Mouse (Mus musculus) frontal cortex, postnatal 10 days (tissue): ENCODE results near the gene Hspa12a.

Experiments used
- DNase-seq, 2 experiments: peaks; one replicate each; pipeline ENCODE4 v3.0.0; 2022; ENCODE audit warnings: low spot score in 2 of 2, mixed read lengths in 1 of 2

The Hspa12a gene

DNA sequence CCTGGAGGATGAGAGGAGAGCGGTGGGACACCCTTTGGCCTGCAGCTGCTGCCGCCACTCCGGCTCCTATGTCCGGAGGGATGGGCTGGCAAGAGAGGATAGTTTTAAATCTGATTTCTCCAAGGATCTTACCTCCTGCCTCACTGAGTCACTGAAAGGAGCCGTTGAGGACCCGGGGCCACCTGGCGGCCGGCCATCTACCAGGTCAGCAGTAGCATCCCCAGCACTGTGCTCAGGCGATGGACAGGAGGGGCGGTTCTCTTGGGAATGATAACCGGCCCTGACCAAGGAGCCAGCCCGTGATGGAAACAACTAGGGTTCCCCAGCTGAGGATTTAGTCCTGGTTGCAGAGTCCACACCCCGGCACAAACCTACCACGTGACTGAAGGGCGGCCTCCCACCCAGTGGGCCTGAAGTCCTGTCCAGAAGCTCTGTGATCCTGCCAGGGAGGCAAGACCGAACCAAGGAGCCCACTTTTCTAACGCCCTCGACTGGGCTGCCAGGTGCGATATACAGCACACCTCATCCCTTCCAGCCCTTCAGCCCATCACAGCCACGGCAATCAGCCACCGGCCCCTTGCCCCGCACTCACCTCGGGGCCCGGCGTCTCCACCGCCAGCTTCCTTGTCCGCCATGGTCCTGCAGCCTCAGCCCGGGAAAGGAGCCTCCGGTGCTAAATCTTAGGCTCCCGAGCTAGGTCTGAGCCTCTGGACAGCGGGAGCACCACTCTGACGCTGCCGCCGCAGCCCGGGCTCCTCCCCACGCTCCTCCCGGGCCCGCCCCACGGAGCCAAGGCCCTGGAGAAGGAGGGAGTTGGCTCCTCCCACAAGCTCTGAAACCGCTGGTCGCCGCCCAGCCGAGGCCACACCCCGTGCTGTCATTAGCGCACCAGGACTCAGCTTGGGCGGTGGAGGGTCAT lies 82.9 kb downstream of the Hspa12a start:
- DNase-seq, result peak; percentile 73 to 82

DNA sequence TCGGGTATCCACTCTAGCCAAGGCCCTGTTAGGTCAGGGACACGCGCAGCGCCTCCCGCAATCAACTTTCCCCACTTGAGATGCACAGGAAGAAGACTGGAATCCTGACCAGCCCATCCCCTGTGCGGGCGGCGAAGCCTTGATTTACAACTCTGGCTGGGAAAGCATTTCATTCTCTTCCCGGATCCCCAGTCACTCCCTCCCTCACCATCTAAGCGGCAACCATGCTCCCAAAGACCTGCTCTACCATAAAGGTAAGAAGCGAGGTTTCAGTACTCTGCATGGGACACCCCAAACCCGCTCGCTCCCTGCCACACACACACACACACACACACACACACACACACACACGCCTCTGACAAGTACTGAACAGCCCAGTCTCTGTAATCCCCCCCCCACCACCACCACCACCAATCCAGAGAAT lies 83.6 kb downstream of the Hspa12a start:
- DNase-seq, result no peak

GRCm38 (mm10) chr19:58859357-58859756 lies 84.1 kb downstream of the Hspa12a start:
- peak in 1 of 2 experiments; percentile 33 for DNase-seq

- DNase-seq, result peak in 1 of 2 experiments; percentile 39
These were observed 87.2 kb downstream of the Hspa12a start for GRCm38 (mm10) chr19:58856129-58856855.

- DNase-seq, result no peak
These were observed 88.6 kb downstream of the Hspa12a start for GRCm38 (mm10) chr19:58854899-58855298.

- DNase-seq, result no peak
These were observed 90.3 kb downstream of the Hspa12a start for GRCm38 (mm10) chr19:58853036-58853735.

GRCm38 (mm10) chr19:58850719-58851466 lies 92.6 kb downstream of the Hspa12a start:
- no peak for DNase-seq

- DNase-seq, result no peak
These were observed 93.9 kb downstream of the Hspa12a start for GRCm38 (mm10) chr19:58849333-58850131.

DNA sequence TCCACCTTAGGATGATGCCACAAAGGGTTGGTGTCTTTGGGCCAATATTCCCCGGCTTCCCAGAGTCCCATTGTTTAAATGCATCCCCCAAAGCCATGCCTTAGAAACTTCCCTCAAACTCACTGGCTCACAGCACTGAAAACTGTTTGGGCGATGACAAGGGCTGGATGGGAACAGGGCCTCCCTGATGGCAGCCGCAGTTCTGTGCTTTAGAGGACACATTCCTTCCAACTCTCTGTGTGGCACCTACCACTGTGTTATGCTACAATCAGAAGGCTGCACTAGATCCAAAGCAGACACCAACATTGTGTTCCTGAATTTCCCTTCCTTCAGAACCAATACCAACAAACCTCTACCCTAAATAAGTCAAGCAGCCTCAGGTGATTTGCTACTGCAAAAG lies 99.8 kb downstream of the Hspa12a start:
- no peak for DNase-seq

DNA sequence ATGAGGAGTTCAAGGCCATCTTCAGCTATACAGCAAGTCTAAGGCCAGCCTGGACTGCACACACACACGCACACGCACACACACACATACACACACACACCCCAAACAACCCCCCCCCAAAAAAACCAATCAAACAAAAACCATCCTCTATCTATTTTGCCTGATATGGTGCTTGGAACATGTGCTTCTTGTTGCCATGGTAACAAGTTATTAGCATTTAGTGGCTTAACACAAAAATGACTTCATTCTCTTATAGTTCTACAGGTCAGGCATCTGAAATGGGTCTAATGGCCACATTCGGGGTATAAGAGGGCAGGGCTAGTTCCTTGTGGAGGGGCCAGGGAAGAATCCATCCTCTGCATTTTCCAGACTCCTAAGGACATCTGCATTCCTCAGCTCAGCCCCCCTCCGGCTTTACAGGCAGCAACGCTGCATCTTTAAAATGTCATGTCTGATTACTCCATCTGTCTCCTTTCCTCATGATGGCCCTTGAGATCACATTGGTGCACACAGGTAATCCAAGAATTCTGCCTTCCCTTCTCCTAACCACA lies 102.7 kb downstream of the Hspa12a start:
- DNase-seq, result no peak

DNA sequence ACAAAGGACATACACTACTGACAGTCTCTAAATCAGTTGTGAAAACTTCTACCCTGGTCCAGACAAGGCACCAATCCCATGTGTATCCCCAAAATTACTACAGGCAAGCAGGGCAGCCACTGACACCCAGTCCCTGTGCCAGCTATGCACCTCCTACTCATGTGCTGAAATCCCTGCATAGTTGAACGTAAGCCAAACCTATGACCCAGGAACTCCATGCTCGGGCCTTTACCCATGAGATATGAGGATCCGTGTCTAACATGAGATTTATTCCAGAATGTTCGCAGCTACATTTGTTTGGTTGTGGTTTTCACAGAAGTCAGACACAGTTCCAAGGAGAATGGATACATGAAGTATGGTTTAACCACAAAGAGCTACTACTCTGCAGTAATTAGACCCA lies 103.6 kb downstream of the Hspa12a start:
- no peak for DNase-seq

DNA sequence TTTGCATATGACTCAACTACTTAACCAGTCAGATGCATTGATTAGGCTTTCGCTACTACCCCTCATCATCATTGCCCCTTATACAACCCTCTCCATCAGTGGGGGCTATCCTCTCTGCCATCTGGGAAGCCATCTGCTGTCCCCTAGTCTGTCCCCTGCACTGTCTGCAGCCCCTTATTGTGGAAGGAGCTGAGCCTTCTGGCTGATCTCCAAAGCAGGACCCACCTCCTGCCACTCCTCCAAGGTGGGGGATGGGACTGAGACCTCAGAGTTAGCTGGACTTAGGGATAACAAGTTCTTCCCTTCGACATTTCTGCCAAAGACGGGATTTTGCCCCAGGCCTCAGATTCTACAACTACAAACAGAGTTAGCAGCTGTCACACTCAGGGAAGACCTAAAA lies 104.1 kb downstream of the Hspa12a start:
- DNase-seq, result no peak

GRCm38 (mm10) chr19:58838706-58839105 lies 104.7 kb downstream of the Hspa12a start:
- DNase-seq, result no peak

DNA sequence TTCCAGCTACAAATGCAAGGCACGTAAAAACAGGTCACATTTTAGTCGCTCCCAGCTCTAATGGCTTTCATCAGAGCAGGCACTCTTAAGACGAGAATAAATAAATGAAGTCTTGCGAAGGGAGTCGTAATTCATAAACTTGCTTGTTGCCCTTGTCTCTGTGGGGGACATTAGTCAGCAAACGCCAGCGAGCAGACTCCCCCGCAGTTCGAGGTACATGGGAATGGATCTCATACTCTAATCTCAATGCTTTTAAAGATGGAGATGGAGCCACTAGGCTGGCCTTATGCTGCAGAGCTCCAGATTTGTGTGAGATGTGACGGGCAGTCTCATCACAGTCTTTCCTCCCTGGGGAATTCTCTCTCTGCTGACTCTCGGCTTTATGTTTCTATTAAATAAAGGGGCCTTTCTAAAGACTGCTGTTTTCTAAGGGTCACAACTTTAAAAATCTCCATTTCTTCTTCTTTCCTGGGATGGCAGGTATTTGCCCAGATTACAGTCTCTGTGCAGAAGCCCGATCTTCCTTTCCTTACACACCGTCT lies 109.7 kb downstream of the Hspa12a start:
- DNase-seq, result no peak

DNA sequence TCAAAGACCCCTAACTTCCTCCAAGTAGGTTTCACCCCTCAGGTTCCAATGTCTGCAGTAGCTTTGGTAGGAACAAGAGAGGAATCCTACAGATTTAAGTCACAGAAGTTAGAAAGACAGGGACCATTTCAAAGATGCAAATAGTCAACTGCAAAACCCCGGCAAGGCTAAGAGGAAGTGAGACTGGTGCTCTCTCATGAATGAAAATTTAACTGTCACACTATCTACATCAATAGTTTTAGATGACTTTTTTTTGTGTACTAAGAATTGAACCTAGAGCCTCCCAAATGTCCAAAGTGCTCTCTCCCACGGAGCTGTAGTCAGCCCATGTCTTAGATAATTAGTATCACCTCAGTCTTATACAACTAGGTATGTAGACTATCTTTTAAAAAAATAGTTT lies 110.5 kb downstream of the Hspa12a start:
- no peak for DNase-seq

- DNase-seq, result no peak
These were observed 112.1 kb downstream of the Hspa12a start for GRCm38 (mm10) chr19:58831280-58831922.

DNA sequence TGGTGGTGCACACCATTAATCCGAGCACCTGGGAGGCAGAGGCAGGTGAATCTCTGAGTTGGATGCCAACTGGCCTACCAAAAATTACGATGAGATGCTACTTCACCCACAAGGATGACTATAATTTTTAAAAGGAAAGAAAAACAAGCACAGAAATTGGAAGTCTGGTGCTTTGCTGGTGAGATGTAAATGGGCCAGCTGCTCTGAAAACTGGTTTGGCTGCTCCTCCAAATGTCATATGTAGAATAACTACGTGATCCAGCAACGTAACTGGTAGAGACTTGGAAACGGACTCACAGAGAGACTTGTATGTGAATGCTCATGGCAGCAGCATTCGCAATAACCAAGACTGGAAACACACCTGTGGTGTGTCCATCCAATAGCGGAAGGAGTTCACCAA lies 113.3 kb downstream of the Hspa12a start:
- DNase-seq, result no peak

- DNase-seq, result peak; percentile 52 to 80
These were observed 113.9 kb downstream of the Hspa12a start for GRCm38 (mm10) chr19:58829575-58829974.

DNA sequence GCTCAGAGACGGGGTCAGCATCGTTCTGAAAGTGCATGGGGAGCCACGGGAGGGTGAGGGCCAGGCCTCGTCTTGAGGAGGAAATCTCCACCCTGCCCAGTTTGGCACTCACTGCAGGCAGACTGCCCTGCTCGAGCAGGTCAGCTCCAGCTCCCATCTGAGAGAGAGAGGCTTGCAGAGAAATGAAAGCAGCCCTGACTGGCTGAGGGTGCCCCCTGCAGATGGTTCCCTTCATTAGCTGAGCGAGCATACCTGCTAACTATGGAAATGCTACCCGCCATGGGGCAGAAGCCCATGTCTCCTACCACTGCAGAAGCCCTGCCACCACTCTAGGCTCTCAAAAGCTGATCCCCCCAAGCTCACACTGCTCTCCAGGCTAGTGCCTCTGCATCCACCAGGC lies 115.8 kb downstream of the Hspa12a start:
- DNase-seq, result no peak

- DNase-seq, result no peak
These were observed 119.1 kb downstream of the Hspa12a start for GRCm38 (mm10) chr19:58824316-58824715.
